Mouse (Mus musculus): ENCODE data around the gene Zfp335. TPM values are rescaled to one million over a fixed set of nuclear protein-coding genes. Genes with fewer than 3 reads are reported as not detected.

The Zfp335 gene
- total RNA-seq (2021), result 10 to 100 TPM; 29.0 to 30.9 TPM
- long read RNA-seq, experiment 1, full-length matches to known transcripts, result 6 of 25 reads
- long read RNA-seq, experiment 1, partial matches to known transcripts, result 10 of 25 reads
- long read RNA-seq, experiment 1, other reads (novel, unspliced or antisense), result 9 of 25 reads
- long read RNA-seq, experiment 2, full-length matches to known transcripts, result 4 of 36 reads
- long read RNA-seq, experiment 2, partial matches to known transcripts, result 10 of 36 reads
- long read RNA-seq, experiment 2, other reads (novel, unspliced or antisense), result 22 of 36 reads

GRCm38 (mm10) chr2:164911086-164912048, at the start of gene Zfp335:
Zfp335 (minus strand) TSS chr2:164911757.
- Histone ChIP-seq H3K4me3 (peak within 1 kb of the TSS; percentile 96), H3K27ac (peak within 1 kb of the TSS; percentile 100)
- DNase-seq (ENCODE audit: low spot score in 2 of 2), result peak; percentile 87 to 89
- TF ChIP-seq CTCF (conservative IDR thresholded peaks at IDR 0.05), result peak; percentile 74

DNA sequence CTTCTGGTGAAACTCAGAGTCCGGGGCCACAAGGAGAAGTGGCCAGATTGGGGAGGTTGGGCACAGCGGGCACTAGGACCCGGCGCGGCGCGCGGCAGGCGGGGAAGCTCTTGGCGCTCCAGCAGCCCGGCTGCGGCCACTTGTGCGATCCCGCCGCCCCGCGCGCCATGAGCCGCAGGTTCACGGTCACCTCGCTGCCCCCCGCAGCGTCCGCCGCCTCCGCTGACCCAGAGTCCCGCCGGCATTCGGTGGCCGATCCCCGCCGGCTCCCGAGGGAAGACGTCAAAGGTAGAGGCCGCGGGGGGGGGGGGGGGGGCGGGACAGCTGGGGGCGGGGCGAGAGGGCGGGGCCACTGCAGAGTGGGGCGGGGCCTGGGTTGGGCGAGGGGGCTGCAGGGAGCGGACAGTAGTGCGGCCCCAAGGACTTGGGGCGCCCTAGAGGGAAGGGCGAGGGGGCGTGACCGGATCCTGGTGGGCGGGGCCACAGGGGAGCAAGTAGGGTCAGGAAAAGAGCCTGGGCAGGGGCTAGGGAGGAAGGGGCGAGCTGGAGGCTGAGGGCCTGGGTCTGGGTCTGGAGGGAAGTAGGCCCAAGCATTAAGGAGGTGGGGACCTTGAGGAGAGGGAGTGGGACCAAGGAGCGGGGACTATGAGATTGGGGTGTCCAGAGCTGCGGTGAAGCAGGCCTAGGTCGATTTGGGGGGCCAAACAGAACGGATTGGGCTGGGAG, 49.3 kb upstream of the Zfp335 start, which contains the start of gene Slc12a5:
Slc12a5 (plus strand) TSS at position 87 of the 726 bp plus-strand sequence.
- Histone ChIP-seq H3K4me3 (peak within 1 kb of the TSS; percentile 64), H3K27ac (peak within 1 kb of the TSS; percentile 77)
- DNase-seq (ENCODE audit: low spot score in 2 of 2), result no peak
- no peak for TF ChIP-seq CTCF (conservative IDR thresholded peaks at IDR 0.05)

DNA sequence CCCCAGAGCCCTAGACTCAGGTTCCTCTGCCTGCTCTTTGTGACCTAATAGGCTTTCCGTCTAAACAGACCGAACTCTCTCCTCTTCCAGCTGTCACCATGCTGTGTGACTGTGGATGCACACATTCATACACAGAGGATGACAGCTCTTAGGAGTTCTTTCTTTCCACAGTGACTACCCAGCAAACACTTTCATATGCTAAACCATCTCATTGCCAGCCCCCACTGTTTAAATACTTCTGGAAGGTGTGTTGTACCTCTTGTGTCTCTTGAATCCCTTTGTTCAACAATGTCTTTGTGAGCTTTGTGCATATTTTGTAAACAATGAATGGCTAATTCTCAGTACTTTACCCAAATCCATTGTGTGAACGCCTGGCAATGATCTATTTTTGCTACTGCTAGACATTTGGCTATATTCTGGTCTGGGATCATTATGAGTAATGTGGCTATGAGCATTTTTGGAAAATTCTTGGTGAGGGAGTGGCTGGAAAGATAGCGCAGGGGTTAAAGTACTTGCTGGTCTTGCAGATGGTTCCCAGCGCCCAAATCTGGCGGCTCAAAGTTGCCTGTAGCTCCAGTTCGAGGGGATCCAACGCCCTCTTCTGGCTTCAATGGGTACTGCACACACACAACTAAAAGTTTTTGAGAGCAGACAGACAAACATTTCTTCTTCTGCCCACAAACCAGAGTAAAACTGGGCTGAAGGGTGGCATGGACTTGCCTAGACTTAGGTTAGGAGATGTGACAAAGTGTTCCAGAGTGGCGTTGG, 46.2 kb upstream of the Zfp335 start:
- Histone ChIP-seq H3K4me3 (no peak overlapping the region), H3K27ac (no peak overlapping the region)
- TF ChIP-seq CTCF (conservative IDR thresholded peaks at IDR 0.05), result peak; percentile 60
- DNase-seq (ENCODE audit: low spot score in 2 of 2), result no peak

DNA sequence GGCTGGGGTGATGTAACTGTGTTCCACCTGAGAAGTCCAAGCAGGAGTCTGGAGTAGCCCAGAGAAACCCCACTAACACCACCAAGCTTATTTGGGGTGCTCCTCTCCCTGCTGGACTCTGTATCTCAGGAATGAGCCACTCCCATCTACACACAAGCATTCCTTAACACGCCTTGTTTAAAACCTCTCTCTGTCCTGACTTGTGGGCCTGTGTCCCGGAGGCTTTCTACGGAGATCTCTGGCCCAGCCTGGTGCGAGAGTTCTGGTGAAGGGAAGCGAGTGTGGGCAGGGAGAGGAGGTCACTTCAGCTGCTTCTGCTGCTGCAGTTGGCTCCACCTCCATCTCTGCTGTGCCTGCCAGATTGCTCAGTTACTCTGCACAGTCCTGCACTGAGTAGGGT, 44.6 kb upstream of the Zfp335 start:
- Histone ChIP-seq H3K4me3 (no peak overlapping the region), H3K27ac (no peak overlapping the region)
- DNase-seq (ENCODE audit: low spot score in 2 of 2), result no peak
- TF ChIP-seq CTCF (conservative IDR thresholded peaks at IDR 0.05), result no peak

DNA sequence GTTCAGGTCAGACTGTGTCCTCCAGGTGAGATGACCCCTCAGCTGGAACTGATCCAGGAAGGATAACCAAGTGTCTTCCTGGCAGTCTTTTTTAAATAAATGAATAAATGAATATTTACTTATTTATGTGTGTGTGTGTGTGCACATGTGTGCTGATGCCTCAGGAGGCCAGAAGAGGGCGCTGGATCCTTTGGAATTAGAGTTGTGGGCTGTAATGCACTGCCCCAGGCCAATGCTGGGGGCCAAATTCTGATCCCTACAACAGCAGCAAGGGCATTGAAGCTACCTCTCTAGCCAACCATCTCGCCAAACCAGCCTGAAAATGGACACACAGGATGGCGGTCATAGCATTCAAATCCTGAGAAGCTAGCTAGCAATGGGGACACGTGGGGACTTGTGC, 44.2 kb upstream of the Zfp335 start:
- H3K27ac ChIP-seq, result no peak overlapping the region
- DNase-seq (ENCODE audit: low spot score in 2 of 2), result no peak
- TF ChIP-seq CTCF (conservative IDR thresholded peaks at IDR 0.05), result no peak
- no peak overlapping the region for H3K4me3 ChIP-seq

DNA sequence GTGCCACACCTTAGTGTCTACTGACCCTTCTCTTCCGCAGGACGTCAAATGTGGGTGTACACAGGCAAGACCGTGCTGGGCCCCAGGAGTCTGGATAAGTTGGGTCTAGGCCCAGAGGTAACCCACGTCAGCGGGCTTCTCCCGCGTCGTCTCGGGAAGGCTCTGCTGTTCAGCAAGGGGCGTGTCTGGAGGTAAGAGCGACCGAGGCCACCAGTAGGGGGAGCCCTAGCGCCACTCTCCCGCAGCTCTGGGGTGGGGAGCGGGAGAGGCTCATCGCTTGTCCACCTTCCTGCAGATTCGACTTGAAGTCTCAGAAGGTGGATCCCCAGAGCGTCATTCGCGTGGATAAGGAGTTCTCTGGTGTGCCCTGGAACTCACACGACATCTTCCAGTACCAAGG, 41.7 kb upstream of the Zfp335 start:
- Histone ChIP-seq H3K27ac (no peak overlapping the region), H3K4me3 (no peak overlapping the region)
- peak; percentile 95 for TF ChIP-seq CTCF (conservative IDR thresholded peaks at IDR 0.05)
- peak; percentile 80 to 89 for DNase-seq (ENCODE audit: low spot score in 2 of 2)

DNA sequence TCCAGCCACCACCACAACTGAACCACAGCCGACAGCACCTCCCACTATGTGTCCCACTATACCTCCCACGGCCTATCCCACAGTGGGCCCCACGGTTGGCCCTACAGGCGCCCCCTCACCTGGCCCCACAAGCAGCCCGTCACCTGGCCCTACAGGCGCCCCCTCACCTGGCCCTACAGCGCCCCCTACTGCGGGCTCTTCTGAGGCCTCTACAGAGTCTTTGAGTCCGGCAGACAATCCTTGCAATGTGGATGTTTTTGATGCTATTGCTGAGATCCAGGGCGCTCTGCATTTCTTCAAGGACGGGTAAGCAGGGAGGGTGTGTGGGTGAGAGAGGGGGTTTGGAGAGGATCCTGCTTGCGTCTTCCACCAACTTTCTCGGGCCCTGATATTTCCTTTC, 40.9 kb upstream of the Zfp335 start:
- no peak for TF ChIP-seq CTCF (conservative IDR thresholded peaks at IDR 0.05)
- DNase-seq (ENCODE audit: low spot score in 2 of 2), result no peak
- Histone ChIP-seq H3K4me3 (no peak overlapping the region), H3K27ac (no peak overlapping the region)

GRCm38 (mm10) chr2:164951745-164952144, 40.2 kb upstream of the Zfp335 start:
- peak; percentile 60 for TF ChIP-seq CTCF (conservative IDR thresholded peaks at IDR 0.05)
- H3K4me3 ChIP-seq, result no peak overlapping the region
- DNase-seq (ENCODE audit: low spot score in 2 of 2), result no peak
- no peak overlapping the region for H3K27ac ChIP-seq

- Histone ChIP-seq H3K4me3 (no peak overlapping the region), H3K27ac (no peak overlapping the region)
- peak; percentile 73 for TF ChIP-seq CTCF (conservative IDR thresholded peaks at IDR 0.05)
- DNase-seq (ENCODE audit: low spot score in 2 of 2), result no peak
Observed at GRCm38 (mm10) chr2:164950501-164950900, 38.9 kb upstream of the Zfp335 start.

DNA sequence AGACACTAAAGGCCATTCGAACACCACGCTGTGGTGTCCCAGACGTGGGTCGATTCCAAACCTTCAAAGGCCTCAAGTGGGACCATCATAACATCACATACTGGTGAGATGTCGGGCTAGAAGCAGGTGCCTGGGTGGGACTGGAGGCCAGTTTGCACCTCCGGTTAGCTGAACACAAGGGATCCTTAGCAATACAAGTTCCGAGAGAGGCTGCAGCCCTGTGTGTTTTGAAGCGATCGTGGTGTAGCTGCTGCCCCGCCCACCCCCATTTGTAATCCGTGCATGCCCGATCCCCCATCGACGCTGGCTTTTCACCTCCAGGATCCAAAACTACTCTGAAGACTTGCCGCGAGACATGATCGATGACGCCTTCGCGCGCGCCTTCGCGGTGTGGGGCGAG, 37.4 kb upstream of the Zfp335 start:
- DNase-seq (ENCODE audit: low spot score in 2 of 2), result no peak
- no peak for TF ChIP-seq CTCF (conservative IDR thresholded peaks at IDR 0.05)
- no peak overlapping the region for H3K4me3 ChIP-seq
- H3K27ac ChIP-seq, result no peak overlapping the region

DNA sequence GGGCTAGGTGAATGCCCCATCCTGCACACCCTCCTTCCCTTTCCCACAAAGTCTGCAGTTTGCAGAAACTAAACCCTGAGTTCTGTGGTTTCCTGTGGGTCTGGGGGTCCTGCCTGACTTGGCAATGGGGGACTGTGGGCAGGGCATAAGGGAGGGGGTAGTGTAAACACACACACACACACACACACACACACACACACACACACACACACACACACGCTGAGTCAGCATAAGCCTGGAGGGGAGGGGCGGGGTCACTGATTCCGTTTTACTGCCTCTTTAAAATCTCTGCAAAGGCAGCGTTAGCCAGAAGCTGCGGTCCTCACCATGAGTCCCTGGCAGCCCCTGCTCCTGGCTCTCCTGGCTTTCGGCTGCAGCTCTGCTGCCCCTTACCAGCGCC, 36.4 kb upstream of the Zfp335 start:
- no peak overlapping the region for H3K4me3 ChIP-seq
- H3K27ac ChIP-seq, result no peak overlapping the region
- DNase-seq (ENCODE audit: low spot score in 2 of 2), result no peak
- TF ChIP-seq CTCF (conservative IDR thresholded peaks at IDR 0.05), result no peak

DNA sequence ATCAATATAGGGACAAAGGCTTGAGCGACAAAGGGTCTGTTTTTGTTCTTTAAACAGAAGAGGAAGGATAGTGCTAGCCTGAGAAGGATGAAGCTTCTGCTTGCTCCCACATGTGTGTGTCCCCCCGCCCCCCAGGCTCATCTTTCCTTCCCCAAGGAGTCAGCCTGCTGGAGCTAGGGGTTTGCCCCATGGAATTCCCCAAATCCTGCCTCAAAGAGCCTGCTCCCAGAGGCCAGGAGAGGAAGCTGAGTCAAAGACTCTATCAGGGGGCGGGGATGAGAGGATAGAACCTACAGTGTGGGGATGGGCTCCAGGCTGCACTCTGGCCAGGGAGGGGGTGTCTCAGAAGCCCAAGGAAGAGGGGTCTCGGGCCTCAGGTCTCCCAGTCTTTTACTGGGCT, 35.9 kb upstream of the Zfp335 start:
- no peak overlapping the region for H3K27ac ChIP-seq
- no peak overlapping the region for H3K4me3 ChIP-seq
- no peak for TF ChIP-seq CTCF (conservative IDR thresholded peaks at IDR 0.05)
- DNase-seq (ENCODE audit: low spot score in 2 of 2), result no peak
